Mouse (Mus musculus) brain, embryonic 14.5 days (tissue): ENCODE data around the gene Krt33b. TPM values are rescaled to one million over a fixed set of nuclear protein-coding genes. Genes with fewer than 3 reads are reported as not detected.

Source experiments
- DNase-seq: peaks from one replicate; pipeline ENCODE4 v3.0.0-alpha.2; 2011; ENCODE audit warnings: low read depth
- CTCF ChIP-seq: fragments of 200-500 bp; IDR thresholded peaks from 2 replicates; pipeline ENCODE4 v1.5.1; 2012; ENCODE audit warnings: inconsistent platforms, mild to moderate bottlenecking, moderate library complexity, borderline replicate concordance; ENCODE audit not compliant: insufficient read depth, insufficient read length; ENCODE audit errors: extremely low read depth
- POLR2A ChIP-seq: fragments of 200-500 bp; IDR thresholded peaks from 2 replicates; pipeline ENCODE4 v1.6.1; 2012; ENCODE audit warnings: mild to moderate bottlenecking, inconsistent platforms, borderline replicate concordance; ENCODE audit not compliant: poor library complexity, insufficient read depth, insufficient read length, severe bottlenecking; ENCODE audit errors: extremely low read depth
- polyA plus RNA-seq: library from polyadenylated mRNA; depleted of rRNA; stranded (reverse); fragments of >200 nt; gene quantifications from 2 replicates; pipeline ENCODE4 v1.2.3, GENCODE M21; 2012

The Krt33b gene
- polyA plus RNA-seq, 1 experiment: 0.04 TPM

GRCm38 (mm10) chr11:100013691-100014171 is 15.9 kb downstream of the Krt33b start:
- DNase-seq: no peak
- TF ChIP-seq POLR2A (no peak), CTCF (no peak)

GRCm38 (mm10) chr11:100010682-100011081 is 19.0 kb downstream of the Krt33b start:
- TF ChIP-seq POLR2A (no peak), CTCF (no peak)
- DNase-seq: no peak

- TF ChIP-seq POLR2A (no peak), CTCF (no peak)
- DNase-seq: no peak
These were observed 21.3 kb downstream of the Krt33b start for GRCm38 (mm10) chr11:100008336-100008735.

GRCm38 (mm10) chr11:100006624-100007023 is 23.0 kb downstream of the Krt33b start:
- DNase-seq: no peak
- TF ChIP-seq POLR2A (no peak), CTCF (peak; percentile 48; the same call in 1 of the 2 replicates)

GRCm38 (mm10) chr11:100005905-100006304 is 23.8 kb downstream of the Krt33b start:
- TF ChIP-seq CTCF (no peak), POLR2A (no peak)
- DNase-seq: no peak

- no peak for TF ChIP-seq POLR2A
- TF ChIP-seq CTCF: peak; percentile 79; the same call in 1 of the 2 replicates
- DNase-seq: peak; percentile 60
These were observed 24.8 kb downstream of the Krt33b start for GRCm38 (mm10) chr11:100004846-100005245.

- TF ChIP-seq POLR2A (no peak), CTCF (no peak)
These were observed 30.6 kb downstream of the Krt33b start for GRCm38 (mm10) chr11:99999091-99999490.

GRCm38 (mm10) chr11:99994384-99994661 is 35.3 kb downstream of the Krt33b start:
- DNase-seq: no peak
- TF ChIP-seq CTCF (no peak), POLR2A (no peak)

More at GRCm38 (mm10) chr11:99999091-99999490, 30.6 kb downstream of the Krt33b start:
- DNase-seq: no peak

GRCm38 (mm10) chr11:99993620-99994383 is 35.9 kb downstream of the Krt33b start, which contains the start of gene Krtap17-1:
Gene Krtap17-1, minus strand, starts transcription at chr11:99993994.
- DNase-seq: peak; percentile 31
- TF ChIP-seq CTCF (no peak), POLR2A (no peak)

GRCm38 (mm10) chr11:99990571-99990970 is 39.1 kb downstream of the Krt33b start:
- peak; percentile 38 for DNase-seq
- no peak for TF ChIP-seq CTCF
- TF ChIP-seq POLR2A: no peak

- no peak for DNase-seq
- TF ChIP-seq CTCF (no peak), POLR2A (no peak)
These were observed 39.7 kb downstream of the Krt33b start for GRCm38 (mm10) chr11:99989881-99990405.

- DNase-seq: no peak
- TF ChIP-seq CTCF (no peak), POLR2A (no peak)
These were observed 41.1 kb downstream of the Krt33b start for GRCm38 (mm10) chr11:99988530-99988929.
